Mouse (Mus musculus) midbrain, embryonic 11.5 days (tissue): ENCODE results near the gene Adra1b. TPM values are rescaled to one million over a fixed set of nuclear protein-coding genes. Genes with fewer than 3 reads are reported as not detected.

Source experiments
- ATAC-seq: fragments of 200-750 bp; cut with Nextera tagmentation; 2 replicates; pipeline ENCODE4 v1.8.0; 2017; ENCODE audit warnings: moderate TSS enrichment, moderate library complexity; ENCODE audit not compliant: low FRiP score
- DNase-seq: peaks from one replicate; pipeline ENCODE4 v3.0.0; 2015; ENCODE audit warnings: low spot score; ENCODE audit errors: missing footprints
- H3K27ac ChIP-seq: fragments of 300-500 bp; sonication (generic); 2 replicates; pipeline ENCODE4 v1.5.1; 2014; ENCODE audit warnings: low read depth, low read length
- H3K27me3 ChIP-seq: fragments of 300-500 bp; sonication (generic); 2 replicates; pipeline ENCODE4 v1.6.1; 2014; ENCODE audit warnings: mild to moderate bottlenecking, low read length, moderate library complexity, mixed read lengths; ENCODE audit not compliant: control insufficient read depth, insufficient read depth
- H3K36me3 ChIP-seq: fragments of 300-500 bp; sonication (generic); 2 replicates; pipeline ENCODE4 v1.6.1; 2014; ENCODE audit warnings: mild to moderate bottlenecking, low read length, moderate library complexity, mixed read lengths; ENCODE audit not compliant: control insufficient read depth, insufficient read depth
- H3K4me1 ChIP-seq: fragments of 300-500 bp; sonication (generic); 2 replicates; pipeline ENCODE4 v1.6.1; 2014; ENCODE audit warnings: low read length; ENCODE audit not compliant: control insufficient read depth, insufficient read depth
- H3K4me2 ChIP-seq: fragments of 300-500 bp; sonication (generic); 2 replicates; pipeline ENCODE4 v1.6.1; 2014; ENCODE audit warnings: mild to moderate bottlenecking, moderate library complexity
- H3K4me3 ChIP-seq: fragments of 300-500 bp; sonication (generic); 2 replicates; pipeline ENCODE4 v1.5.1; 2014; ENCODE audit warnings: low read depth, low read length
- H3K9ac ChIP-seq: fragments of 300-500 bp; sonication (generic); 2 replicates; pipeline ENCODE4 v1.6.1; 2014; ENCODE audit warnings: low read length
- H3K9me3 ChIP-seq: fragments of 300-500 bp; sonication (generic); 2 replicates; pipeline ENCODE4 v1.6.1; 2016; ENCODE audit warnings: low read length; ENCODE audit not compliant: control insufficient read depth
- WGBS: fragments of 180-500 bp; shearing (Covaris S2); extraction: QIAGEN DNeasy Blood & Tissue Kit; methylation state at CpG from one replicate; pipeline ENCODE4 v1.1.7; 2014; 5-methylcytosine and 5-hydroxymethylcytosine counted together
- polyA plus RNA-seq: library from polyadenylated mRNA; unstranded; fragments of >200 nt; fragmentation: Nextera tagmentation; extraction: Ambion mirVana; gene quantifications from 2 replicates; pipeline ENCODE4 v1.2.1, GENCODE M21; 2014

Gene Adra1b
- polyA plus RNA-seq, 1 experiment from 2014 or later: 0.31 TPM

- DNase-seq (no peak), ATAC-seq (no peak)
Measured at GRCm38 (mm10) chr11:43773725-43774124, 127.3 kb downstream of the Adra1b start.

GRCm38 (mm10) chr11:43770110-43770509 is 130.9 kb downstream of the Adra1b start:
- no peak for ATAC-seq
- Histone ChIP-seq H3K4me2 (no peak overlapping the region), H3K9me3 (no peaks in the 10 kb centered on the region), H3K9ac (no peak overlapping the region), H3K36me3 (no peaks in the 10 kb centered on the region), H3K4me1 (no peaks in the 10 kb centered on the region), H3K27ac (no peak overlapping the region), H3K4me3 (no peak overlapping the region), H3K27me3 (peaks cover 2% of the 10 kb centered on the region)
- DNase-seq: no peak
- 83% methylated on average over 4 of the region's 4 CpGs for WGBS

More at GRCm38 (mm10) chr11:43773725-43774124, 127.3 kb downstream of the Adra1b start:
- Histone ChIP-seq H3K27ac (no peak overlapping the region), H3K4me3 (no peak overlapping the region), H3K36me3 (no peaks in the 10 kb centered on the region), H3K27me3 (peaks cover 13% of the 10 kb centered on the region), H3K4me1 (no peaks in the 10 kb centered on the region), H3K9me3 (no peaks in the 10 kb centered on the region), H3K4me2 (no peak overlapping the region), H3K9ac (no peak overlapping the region)
- 68% methylated on average over 5 of the region's 5 CpGs for WGBS

DNA sequence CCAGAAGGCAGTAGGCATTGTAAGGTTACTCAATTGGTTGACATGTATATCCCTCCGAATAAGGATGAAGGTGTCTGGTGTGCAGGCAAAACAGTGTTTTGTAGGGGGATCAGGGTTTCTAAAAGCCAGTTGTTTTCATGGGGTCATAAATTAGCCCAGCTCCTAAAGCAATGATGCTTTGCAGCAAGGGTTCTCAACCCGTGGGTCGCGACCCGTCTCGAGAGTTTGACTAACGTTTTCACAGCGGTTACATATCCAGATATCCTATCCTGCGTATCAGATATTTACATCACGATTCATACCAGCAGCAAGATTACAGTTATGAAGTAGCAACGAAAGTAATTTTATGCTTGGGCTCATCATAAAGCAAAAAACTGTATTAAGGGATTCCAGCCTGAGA is 133.3 kb downstream of the Adra1b start:
- WGBS: 74% methylated on average over 11 of the region's 11 CpGs

GRCm38 (mm10) chr11:43766922-43767648 is 133.9 kb downstream of the Adra1b start:
- H3K4me2 ChIP-seq: peak overlapping the region; percentile 71
- H3K27me3 ChIP-seq: peaks cover 2% of the 10 kb centered on the region
- H3K36me3 ChIP-seq: no peaks in the 10 kb centered on the region
- ATAC-seq: peak; percentile 85
- H3K4me3 ChIP-seq: peak overlapping the region; percentile 38
- DNase-seq: peak; percentile 97
- H3K4me1 ChIP-seq: no peaks in the 10 kb centered on the region
- H3K27ac ChIP-seq: no peak overlapping the region
- 8% methylated on average over 37 of the region's 37 CpGs for WGBS
- H3K9ac ChIP-seq: no peak overlapping the region
- no peaks in the 10 kb centered on the region for H3K9me3 ChIP-seq

More for the DNA sequence above, 133.3 kb downstream of the Adra1b start:
- H3K4me3 ChIP-seq: no peak overlapping the region
- no peak overlapping the region for H3K9ac ChIP-seq
- ATAC-seq: no peak
- H3K4me2 ChIP-seq: no peak overlapping the region
- H3K36me3 ChIP-seq: no peaks in the 10 kb centered on the region
- no peaks in the 10 kb centered on the region for H3K4me1 ChIP-seq
- no peak overlapping the region for H3K27ac ChIP-seq
- peaks cover 2% of the 10 kb centered on the region for H3K27me3 ChIP-seq
- DNase-seq: no peak
- no peaks in the 10 kb centered on the region for H3K9me3 ChIP-seq

GRCm38 (mm10) chr11:43758436-43758835 is 142.6 kb downstream of the Adra1b start:
- Histone ChIP-seq H3K27me3 (no peaks in the 10 kb centered on the region), H3K27ac (no peak overlapping the region), H3K36me3 (no peaks in the 10 kb centered on the region), H3K9ac (no peak overlapping the region), H3K4me3 (no peak overlapping the region), H3K9me3 (no peaks in the 10 kb centered on the region), H3K4me2 (no peak overlapping the region), H3K4me1 (no peaks in the 10 kb centered on the region)
- 82% methylated on average over 2 of the region's 2 CpGs for WGBS
- DNase-seq (no peak), ATAC-seq (no peak)

DNA sequence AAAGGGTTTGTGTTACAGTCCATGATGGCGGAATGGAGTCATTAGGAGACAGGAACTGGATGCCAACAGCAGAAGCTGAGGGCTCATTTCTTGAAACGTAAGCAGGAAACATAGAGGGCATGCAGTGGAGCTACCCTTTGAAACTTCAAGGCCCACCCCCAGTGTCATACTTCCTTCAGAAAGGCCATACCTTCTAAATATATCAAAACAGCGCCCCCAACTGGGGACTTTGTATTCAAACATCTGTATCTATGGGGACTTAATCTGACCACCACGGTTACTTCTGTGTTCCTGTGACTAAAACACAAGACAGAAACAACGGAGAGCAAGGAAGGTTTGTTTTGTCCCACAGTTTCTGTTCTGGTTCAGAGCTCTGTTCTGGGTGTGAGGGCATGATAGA is 145.6 kb downstream of the Adra1b start:
- ATAC-seq (no peak), DNase-seq (no peak)
- Histone ChIP-seq H3K4me3 (no peak overlapping the region), H3K27ac (no peak overlapping the region), H3K9me3 (no peaks in the 10 kb centered on the region), H3K27me3 (no peaks in the 10 kb centered on the region), H3K36me3 (no peaks in the 10 kb centered on the region), H3K4me2 (no peak overlapping the region), H3K4me1 (no peaks in the 10 kb centered on the region), H3K9ac (no peak overlapping the region)
- WGBS: 67% methylated on average over 5 of the region's 5 CpGs

DNA sequence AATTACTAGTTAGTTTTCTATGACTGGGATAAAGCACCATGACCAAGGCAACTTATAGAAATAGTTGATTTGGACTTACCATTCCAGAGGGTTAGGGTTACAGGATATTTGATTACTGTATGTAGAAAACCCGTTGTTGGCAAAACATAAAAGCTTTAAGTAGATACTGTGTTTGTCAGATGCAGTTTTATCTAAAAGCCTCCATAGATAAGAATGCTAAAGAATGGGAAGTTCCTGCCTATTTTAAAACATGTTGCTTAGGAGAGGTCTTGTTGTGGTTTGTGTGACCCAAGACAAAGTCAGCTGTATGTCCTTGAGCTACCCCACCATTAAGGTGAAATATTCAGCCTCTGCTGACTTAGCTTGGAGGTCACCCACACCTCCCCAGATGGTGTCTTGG is 146.4 kb downstream of the Adra1b start:
- no peaks in the 10 kb centered on the region for H3K27me3 ChIP-seq
- no peaks in the 10 kb centered on the region for H3K9me3 ChIP-seq
- H3K9ac ChIP-seq: no peak overlapping the region
- H3K36me3 ChIP-seq: no peaks in the 10 kb centered on the region
- DNase-seq (no peak), ATAC-seq (no peak)
- H3K27ac ChIP-seq: no peak overlapping the region
- no peaks in the 10 kb centered on the region for H3K4me1 ChIP-seq
- H3K4me3 ChIP-seq: no peak overlapping the region
- WGBS: 88% methylated on average over 1 of the region's 1 CpGs
- no peak overlapping the region for H3K4me2 ChIP-seq

GRCm38 (mm10) chr11:43751542-43751941 is 149.5 kb downstream of the Adra1b start:
- 64% methylated on average over 2 of the region's 2 CpGs for WGBS
- no peak overlapping the region for H3K27ac ChIP-seq
- ATAC-seq: no peak
- H3K27me3 ChIP-seq: no peaks in the 10 kb centered on the region
- H3K4me3 ChIP-seq: no peak overlapping the region
- peaks cover 5% of the 10 kb centered on the region; the same call in 1 of the 2 replicates for H3K4me1 ChIP-seq
- H3K4me2 ChIP-seq: no peak overlapping the region
- H3K9me3 ChIP-seq: no peaks in the 10 kb centered on the region
- H3K9ac ChIP-seq: no peak overlapping the region
- no peaks in the 10 kb centered on the region for H3K36me3 ChIP-seq
- DNase-seq: no peak

DNA sequence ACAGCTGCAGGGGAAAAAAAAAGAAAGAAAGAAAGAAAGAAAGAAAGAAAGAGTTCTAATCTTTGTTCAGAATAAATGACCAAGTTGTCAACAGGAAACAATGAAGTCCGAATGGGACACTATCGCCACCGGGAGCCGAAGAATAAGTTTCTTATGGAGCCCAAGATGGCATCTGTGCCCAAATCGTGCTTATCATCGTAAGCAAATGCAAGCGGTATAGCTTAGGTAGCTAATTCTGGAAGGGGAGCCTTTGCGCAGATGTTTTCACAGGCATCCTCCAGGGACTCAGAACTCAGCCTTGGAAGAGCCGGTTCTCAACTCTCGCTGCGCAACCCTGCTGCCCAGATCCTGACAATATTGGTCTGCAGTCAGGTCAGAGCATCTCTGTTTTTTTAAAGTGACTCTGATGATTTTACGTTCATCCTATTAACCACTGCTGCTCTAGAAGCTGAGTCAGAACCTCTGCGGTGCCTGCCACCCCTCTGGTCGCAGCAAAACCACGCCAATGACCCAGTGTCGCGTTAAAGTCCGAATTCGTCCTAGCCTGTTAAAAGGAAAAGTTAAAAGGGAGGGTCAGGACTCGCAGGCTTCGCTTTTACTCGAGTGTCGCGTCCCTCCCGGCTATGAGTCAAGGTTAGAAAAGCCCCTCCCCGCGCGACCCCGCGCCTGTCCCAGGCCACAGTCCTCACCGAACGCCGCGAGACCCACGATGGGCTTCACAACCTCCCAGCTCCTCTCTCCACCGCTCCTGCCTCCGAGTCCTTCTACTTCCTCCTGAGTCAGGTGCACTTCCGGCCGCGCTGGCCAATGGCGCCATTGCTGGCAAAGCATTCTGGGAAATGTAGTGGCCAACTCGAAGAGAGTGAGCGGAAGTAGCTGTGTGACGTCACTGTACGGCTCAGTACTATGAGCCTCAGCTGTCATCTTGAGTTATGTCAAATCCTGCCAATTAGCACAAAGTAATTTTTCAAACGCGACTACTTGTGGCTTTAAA is 153.5 kb downstream of the Adra1b start, which contains the start of gene Ttc1:
Gene Ttc1, minus strand, starts transcription at position 776 of the 994 bp plus-strand sequence.
- ATAC-seq (peak; percentile 98), DNase-seq (peak; percentile 99)
- Histone ChIP-seq H3K4me2 (peak within 1 kb of the TSS; percentile 73), H3K9ac (peak within 1 kb of the TSS; percentile 69), H3K27me3 (no peaks in the 10 kb centered on the region), H3K9me3 (no peaks in the 10 kb centered on the region), H3K4me3 (peak within 1 kb of the TSS; percentile 59), H3K4me1 (peaks cover 5% of the 10 kb centered on the region; the same call in 1 of the 2 replicates), H3K36me3 (peaks cover 11% of the 10 kb centered on the region; the same call in 1 of the 2 replicates), H3K27ac (no peak within 1 kb of the TSS)
- 4% methylated on average over 47 of the region's 47 CpGs for WGBS
